Mouse (Mus musculus): ENCODE measurements around the gene Meltf.
A peak's percentile ranks its signal among the peaks of the same experiment; 100 is the strongest.

- TF ChIP-seq CTCF (IDR thresholded peaks at IDR 0.05; ENCODE audit: extremely low read depth, insufficient read depth, low read length) (peak; percentile 52), POLR2A (IDR thresholded peaks at IDR 0.05; ENCODE audit: extremely low read depth, insufficient read depth, low read length) (no peak)
These were observed at the start of gene Meltf for GRCm38 (mm10) chr16:31878573-31879257.

Data from cortical plate, adult 2 months (tissue).